Mouse (Mus musculus): ENCODE measurements at regions not wholly inside any gene's neighbourhood (a gene's known extent, or its start where the extent isn't known, plus 50 kb on each side); places are given as distances from the start of the nearest gene placed in this dataset.
A peak's percentile ranks its signal among the peaks of the same experiment; 100 is the strongest.
"Not testable (repeated sequence)": the region's sequence is repeated elsewhere in the genome, so short reads cannot be mapped to it uniquely, and the experiment has no call there.

- no peak for DNase-seq (ENCODE audit: low spot score in 2 of 2)
These were observed 51.8 kb downstream of the Gm5426 start for GRCm38 (mm10) chr10:96188168-96188567.

DNA sequence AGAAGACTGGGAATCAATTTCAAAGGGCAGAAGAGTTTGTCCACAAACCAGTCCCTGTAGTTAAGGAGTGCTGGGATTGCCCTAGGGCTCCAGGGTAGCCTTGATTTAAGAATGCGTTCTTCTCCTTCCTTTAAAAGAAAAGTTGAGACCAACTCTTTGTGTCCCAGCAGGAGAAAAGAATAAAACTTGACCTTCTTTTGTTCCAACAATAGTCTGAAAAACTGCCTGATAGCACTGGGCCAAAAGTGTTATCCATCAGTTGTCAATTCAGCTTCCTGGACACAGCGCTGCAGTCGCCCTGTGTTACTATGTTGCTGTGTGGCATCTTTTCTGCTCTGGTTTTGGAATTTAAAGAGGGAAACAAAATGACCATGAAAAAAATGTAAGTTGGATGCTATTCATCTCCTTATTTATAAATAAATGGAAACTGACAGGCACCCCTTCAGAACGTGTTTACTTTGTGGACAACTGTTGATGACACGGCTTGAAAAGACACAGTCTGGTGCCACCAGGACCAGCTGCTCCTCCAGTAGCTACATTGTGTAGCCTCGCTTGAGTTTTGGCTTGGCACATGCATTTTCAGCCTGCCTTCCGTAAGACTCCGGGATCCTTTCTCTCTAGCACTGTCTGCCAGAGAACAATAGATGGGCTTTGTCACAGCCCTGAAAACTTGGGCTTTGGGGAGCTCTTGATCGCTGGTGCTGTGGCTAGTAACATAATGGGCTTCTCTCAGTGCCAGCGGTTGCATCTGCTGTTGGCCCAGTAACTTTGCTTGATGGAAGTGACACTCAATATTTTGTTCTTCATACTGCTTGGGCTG lies 54.0 kb downstream of the Gm5426 start:
- peak in 1 of 2 experiments; percentile 32 for DNase-seq (ENCODE audit: low spot score in 2 of 2)

DNA sequence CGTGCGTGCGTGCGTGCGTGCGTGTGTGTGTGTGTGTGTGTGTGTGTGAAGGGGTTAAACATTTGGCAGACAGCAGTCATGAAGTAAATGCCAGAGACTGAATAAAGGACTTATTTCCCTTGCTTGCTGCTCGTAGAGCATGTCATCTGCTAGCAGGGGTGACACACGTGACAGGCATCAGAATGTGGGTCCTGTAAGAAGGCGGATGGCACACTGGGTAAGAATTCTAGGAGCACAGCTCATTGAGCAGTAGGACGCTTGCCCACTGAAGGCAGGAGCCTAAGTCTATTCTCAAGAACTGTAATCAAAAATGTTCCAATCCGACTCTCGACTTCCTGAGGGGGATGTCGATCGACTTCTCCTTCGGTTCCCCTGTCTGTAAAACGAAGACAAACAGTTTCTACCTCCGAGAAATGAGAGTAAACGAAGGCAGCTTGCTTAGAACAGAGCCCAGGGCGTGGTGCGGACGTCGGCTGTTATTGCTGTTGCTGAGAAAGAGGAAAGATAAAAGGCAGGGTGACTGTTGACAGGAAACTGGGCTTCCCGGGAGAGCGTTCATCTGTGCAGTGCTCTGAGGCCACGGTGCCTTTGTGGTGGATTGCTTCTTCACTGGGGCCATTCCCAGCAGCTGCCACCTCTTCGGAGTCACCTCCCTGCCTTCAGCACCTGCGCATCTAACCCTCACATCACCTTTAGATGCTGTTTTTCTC lies 64.7 kb downstream of the Gm5426 start:
- DNase-seq (ENCODE audit: low spot score in 2 of 2) = no peak

- no peak for DNase-seq (ENCODE audit: low spot score in 2 of 2)
These were observed 65.5 kb downstream of the Gm5426 start for GRCm38 (mm10) chr10:96201891-96202290.

DNA sequence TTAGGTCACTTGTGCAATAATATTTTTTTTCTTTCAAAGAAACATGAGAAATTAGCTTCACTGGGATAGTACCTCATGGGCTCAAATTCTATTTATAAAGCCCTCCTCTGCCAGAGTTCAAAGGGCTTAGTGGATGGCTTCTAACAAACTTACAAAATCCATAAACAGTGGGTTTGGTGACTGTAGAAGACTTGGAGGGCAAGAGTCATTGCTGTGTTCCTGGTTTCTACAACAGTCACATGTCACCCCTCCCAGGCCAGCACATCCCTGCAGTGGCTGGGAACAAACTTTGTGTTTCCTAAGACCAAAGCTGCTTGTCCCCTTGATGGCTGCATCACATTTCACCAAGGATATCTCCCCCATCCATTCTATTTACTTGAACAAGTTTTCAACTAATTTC lies 66.5 kb downstream of the Gm5426 start:
- no peak for DNase-seq (ENCODE audit: low spot score in 2 of 2)

- no peak for DNase-seq (ENCODE audit: low spot score in 2 of 2)
These were observed 67.8 kb downstream of the Gm5426 start for GRCm38 (mm10) chr10:96204198-96204597.

DNA sequence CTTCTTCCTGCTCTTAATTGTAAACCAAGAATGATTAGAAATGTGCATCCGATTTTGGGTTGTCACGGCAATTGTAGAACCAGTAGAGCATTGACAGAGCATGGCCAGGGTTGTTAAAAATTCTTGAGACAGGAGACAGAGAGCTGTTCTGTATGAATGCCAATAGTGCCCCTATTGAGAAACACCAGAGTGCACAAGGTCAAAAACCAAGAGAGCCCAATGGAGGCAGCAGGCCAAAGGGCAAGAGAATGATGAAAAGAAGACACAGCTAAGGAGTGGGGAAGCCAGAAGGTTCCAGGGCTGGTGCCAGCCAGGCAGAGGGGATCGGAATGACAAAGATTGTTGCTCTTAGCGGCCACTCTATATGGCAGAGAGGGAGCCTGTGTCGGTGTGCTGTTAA lies 72.8 kb downstream of the Gm5426 start:
- no peak for DNase-seq (ENCODE audit: low spot score in 2 of 2)

- no peak for DNase-seq (ENCODE audit: low spot score in 2 of 2)
These were observed 74.8 kb downstream of the Gm5426 start for GRCm38 (mm10) chr10:96211189-96211588.

DNA sequence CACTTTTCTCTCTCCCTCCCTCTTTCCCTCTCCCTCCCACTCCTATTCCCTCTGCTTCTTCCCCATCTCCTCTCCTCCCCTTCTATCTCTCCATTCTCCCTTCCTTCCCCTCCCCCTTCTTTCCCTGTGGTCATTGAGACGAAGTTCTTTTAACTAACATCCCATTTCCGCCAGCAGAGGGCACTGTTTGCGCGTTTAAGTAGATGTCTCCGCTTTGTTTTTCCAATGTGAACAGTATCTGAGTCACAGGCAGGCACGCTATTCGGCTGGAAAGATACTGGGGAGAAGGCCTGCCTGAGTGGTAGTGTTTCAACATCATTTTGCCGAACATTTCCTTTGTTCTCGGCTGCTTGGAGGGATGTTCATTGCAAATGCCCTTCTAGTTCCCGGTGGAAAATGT lies 77.5 kb downstream of the Gm5426 start:
- DNase-seq (ENCODE audit: low spot score in 2 of 2) = peak; percentile 94 to 95

DNA sequence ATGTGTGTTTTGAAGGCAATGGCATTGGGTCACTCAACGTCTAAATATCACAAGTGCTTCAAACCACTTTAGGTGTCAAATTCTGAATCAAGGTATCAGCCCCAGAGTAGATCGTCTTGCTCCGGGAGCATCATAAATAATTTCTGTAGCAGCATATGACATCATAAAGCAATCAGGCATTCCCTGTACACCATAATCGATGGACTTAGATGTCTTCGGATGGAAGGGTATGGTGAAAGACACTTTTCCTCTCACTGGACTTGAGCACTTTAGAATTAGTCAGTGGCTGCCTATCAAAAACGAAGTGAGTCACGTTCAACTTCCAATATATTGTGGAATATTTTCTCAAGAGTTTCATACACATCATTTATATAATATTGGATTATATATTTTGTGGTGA lies 77.9 kb downstream of the Gm5426 start:
- DNase-seq (ENCODE audit: low spot score in 2 of 2) = no peak

- DNase-seq (ENCODE audit: low spot score in 2 of 2) = no peak
These were observed 78.5 kb downstream of the Gm5426 start for GRCm38 (mm10) chr10:96214946-96215345.

- no peak for DNase-seq (ENCODE audit: low spot score in 2 of 2)
These were observed 84.3 kb downstream of the Gm5426 start for GRCm38 (mm10) chr10:96220731-96221130.

- no peak for DNase-seq (ENCODE audit: low spot score in 2 of 2)
These were observed 94.0 kb downstream of the Gm5426 start for GRCm38 (mm10) chr10:96230391-96230790.

DNA sequence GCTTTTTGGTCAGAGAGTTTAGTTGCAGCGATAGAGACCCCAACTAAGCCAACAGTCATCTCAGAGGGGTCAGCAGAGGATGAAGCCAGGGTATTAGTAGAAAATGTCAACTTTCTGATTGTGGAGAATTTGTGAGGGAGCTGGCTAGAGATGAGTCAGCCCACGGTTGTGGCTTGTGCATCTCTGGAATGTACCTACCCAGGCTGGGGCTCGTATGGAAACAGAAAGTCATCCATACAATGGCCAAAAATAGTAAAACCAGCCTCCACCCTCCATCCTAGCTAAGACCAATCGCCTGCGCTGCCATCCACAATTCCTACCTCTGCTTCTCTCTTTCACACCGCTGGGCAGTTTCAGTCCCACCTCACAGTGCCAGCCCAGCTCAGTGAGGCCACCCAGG lies 94.9 kb downstream of the Gm5426 start:
- no peak for DNase-seq (ENCODE audit: low spot score in 2 of 2)

DNA sequence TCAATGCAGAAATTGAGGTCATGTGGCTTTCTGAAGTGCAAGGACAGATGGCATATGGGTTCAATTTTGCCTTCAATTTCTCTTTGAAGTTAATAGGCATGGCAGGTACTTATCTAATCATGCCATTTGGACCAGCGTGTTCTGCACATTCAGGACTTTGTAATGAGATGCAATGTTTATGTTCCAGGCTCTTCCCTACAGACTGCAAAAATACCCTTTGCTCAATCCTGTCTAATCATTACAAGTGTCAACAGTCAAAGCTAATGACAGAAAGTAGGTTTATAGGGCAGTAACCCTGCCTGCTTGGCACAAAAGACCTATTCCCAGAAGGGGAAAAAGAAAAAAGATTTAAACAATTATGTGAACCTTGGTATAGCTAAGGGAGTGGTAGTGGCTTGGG lies 96.5 kb downstream of the Gm5426 start:
- DNase-seq (ENCODE audit: low spot score in 2 of 2) = no peak

DNA sequence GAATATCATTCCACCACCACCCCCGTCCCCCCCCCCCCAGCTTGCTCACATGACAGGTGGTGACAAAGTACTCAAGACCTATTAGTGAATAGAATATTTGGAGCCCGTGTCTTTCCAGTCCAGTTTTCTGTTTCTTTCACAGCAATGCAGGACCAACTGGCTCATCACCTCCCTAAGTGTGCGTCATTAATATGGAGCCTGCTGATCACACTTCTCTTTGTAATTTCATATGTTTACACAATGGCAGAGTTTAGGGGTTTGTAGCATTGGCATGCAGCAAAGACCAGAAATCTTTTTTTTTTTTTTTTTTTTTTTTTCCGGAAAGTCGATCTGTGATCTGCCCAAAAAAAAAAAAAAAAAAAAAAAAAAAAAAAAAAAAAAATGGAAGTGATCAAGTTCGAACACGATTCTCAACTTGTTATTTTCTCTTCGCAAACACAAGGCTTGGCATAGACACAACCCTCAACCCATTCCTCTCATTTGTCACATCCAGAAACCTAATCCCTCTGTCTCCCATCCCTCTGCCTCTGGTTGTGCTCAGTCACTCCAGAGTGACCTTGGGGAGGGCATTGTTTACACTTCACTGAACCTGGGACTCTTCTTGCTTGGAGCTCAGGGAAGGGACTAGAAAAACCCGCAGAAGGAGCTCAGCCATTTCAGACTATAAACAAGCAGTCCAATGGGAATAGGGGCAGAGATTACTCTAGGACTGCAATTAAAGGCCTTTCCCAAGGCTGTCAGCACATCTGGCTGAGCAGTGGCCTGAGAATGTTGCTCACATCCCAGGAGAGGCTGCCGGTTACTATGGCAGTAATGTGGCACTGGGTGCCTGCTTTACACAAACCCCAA lies 98.4 kb downstream of the Gm5426 start:
- no peak for DNase-seq (ENCODE audit: low spot score in 2 of 2)

GRCm38 (mm10) chr10:96236031-96236430 lies 99.6 kb downstream of the Gm5426 start:
- not testable (repeated sequence) for DNase-seq (ENCODE audit: low spot score in 2 of 2)

DNA sequence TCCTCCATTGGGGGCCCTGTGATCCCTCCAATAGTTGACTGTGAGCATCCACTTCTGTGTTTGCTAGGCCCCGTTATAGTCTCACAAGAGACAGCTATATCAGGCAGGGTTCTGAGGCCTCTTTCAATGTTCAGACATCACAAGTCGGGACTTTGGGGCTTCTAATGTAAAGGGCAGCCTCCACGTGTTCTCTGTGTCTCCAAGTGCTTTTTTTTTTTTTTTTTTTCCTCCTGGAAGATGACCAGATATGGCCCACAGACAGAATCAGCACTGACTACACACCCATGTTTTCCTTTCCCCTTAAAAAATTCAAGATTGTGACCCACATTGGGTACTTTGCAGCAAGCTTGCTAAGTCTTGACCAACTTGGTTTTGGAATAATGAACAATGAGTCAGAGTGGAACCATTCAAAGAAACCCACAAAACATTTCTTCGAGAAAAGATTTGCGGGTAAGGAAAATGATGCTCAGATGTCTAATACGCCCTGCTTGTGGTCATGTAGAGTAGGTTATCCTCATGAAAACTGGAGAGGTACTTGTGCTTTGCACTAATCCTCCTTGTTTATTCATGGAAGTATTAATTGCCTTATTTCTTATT lies 100.5 kb downstream of the Gm5426 start:
- DNase-seq (ENCODE audit: low spot score in 2 of 2) = no peak

DNA sequence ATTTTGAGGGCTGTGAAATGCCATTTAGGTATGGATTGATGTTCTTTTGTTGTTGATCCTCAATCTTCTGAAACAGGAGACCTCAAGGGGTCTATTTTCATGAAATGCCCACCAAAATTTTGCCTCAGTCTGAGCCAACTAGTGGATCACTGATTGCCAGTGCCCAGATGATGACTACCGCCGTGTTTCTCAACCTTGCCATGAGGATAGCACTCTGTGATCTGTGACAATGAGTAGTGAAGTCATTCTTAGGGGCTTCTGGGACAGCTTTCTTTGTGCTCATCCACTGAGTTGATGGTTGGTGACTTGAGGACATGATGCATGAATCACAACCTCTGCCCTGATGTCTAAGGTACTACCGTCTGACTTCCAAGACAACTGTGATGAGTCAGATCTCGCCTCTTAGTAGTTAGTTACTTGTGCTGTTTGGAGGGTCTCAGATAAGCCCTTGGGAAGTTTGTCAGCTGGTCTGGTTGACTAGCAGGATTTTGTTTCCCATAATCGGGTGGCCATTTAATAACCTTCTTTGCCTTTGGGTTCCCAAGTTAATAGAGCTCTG lies 101.2 kb downstream of the Gm5426 start:
- DNase-seq (ENCODE audit: low spot score in 2 of 2) = no peak

DNA sequence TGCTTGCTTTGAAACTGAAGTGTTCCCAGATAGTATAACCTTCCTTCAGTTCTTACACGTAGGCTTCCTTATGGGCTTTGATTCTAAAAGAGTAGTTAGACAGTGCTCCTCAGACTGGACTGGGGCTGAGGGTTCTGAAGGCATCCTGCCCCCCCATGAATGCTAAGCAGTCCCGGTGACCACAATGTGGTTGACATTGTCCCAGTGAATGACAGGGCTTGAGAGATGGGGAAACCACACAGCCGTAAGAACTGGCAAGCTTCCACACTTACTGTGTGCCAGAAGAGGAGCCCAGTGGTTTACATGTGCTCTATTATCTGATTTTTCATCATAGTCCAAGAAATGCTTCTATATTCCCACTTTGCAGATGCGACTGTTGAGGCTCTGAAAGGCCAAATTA lies 101.8 kb downstream of the Gm5426 start:
- no peak for DNase-seq (ENCODE audit: low spot score in 2 of 2)

- no peak for DNase-seq (ENCODE audit: low spot score in 2 of 2)
These were observed 102.4 kb downstream of the Gm5426 start for GRCm38 (mm10) chr10:96238850-96239249.

DNA sequence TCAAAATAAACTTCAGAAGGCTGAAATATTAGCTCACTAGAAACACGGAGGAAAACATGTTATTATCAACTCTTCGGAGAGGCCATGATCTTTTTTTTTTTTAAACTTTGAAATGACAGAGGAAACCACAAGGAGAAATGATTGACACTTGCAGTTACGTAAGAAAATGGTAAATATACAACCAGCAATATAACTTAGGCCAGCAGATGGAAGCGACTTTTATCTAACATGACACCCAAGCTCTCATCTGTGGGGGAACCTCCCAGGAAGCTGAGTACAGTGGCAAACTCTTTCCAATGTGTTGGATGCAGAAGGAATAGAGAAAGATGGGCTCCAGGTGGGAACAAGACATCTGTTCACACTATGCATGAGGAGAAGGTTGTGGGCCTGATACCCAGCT lies 104.2 kb downstream of the Gm5426 start:
- no peak for DNase-seq (ENCODE audit: low spot score in 2 of 2)

Measured in right cerebral cortex, postnatal 10 days (tissue).